1 mouse cellular context compared by ENCODE assay signal in the genomic region with DNA sequence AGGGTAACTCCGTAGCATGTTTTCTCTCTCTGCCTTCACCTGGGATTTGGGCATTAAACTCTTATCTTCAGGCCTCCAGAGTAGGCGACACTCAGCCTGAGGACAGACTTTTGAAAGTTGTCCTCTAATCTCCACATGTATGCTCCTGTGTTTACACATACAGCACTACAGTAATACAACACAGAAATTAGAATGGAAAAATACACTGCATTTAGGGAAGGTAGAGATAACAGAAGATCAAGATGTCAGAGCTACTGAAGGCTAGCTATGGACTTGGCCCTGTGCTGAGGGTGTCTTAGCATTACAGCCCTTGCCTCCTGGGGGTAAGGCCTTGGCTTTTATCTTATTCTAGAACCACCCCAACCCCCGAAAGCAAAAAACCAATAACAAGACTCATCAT.
TF ChIP-seq lines count a peak whose summit lies in the region.

No protein-coding gene starts in this region.

TF ChIP-seq in MEL, 35 proteins besides CTCF, POLR2A, EP300 and RAD21:
- TF ChIP-seq KAT2A (conservative IDR thresholded peaks at IDR 0.05; ENCODE audit: low read depth, low read length), result no peak
- TF ChIP-seq TAL1 (IDR thresholded peaks at IDR 0.05; ENCODE audit: low read length), result peak; percentile 46; the same call in 1 of the 2 replicates
- peak; percentile 58 for TF ChIP-seq GATA1 (IDR thresholded peaks at IDR 0.05; ENCODE audit: low read depth, low read length)
- TF ChIP-seq MAX (IDR thresholded peaks at IDR 0.05; ENCODE audit: low read length), result 0 out of 2 replicates have a peak, but pooled peaks have one; percentile 12
- peak; percentile 35; the same call in 1 of the 2 replicates for TF ChIP-seq TCF12 (IDR thresholded peaks at IDR 0.05; ENCODE audit: low read depth, low read length)
- TF ChIP-seq ETS1 (IDR thresholded peaks at IDR 0.05; ENCODE audit: low read depth, low read length), result 0 out of 2 replicates have a peak, but pooled peaks have one; percentile 8
